Mouse (Mus musculus) forebrain, postnatal 0 days (tissue): ENCODE results near the gene Gimap1. TPM values are rescaled to one million over a fixed set of nuclear protein-coding genes. Genes with fewer than 3 reads are reported as not detected.

Experiments used
- ATAC-seq: fragments of 200-750 bp; cut with Nextera tagmentation; 2 replicates; pipeline ENCODE4 v1.8.0; 2017; ENCODE audit warnings: mild to moderate bottlenecking, moderate library complexity
- DNase-seq: peaks from one replicate; pipeline ENCODE4 v3.0.0-alpha.2; 2015
- H3K27ac ChIP-seq: fragments of 300-500 bp; sonication (generic); 2 replicates; pipeline ENCODE4 v1.5.1; 2014; ENCODE audit warnings: low read depth, mild to moderate bottlenecking, antibody characterized with exemption, low read length, moderate library complexity, mixed read lengths
- H3K27me3 ChIP-seq: fragments of 300-500 bp; sonication (generic); 2 replicates; pipeline ENCODE4 v1.6.1; 2014; ENCODE audit warnings: mild to moderate bottlenecking, low read length, mixed read lengths; ENCODE audit not compliant: insufficient read depth
- H3K36me3 ChIP-seq: fragments of 300-500 bp; sonication (generic); 2 replicates; pipeline ENCODE4 v1.6.1; 2014; ENCODE audit warnings: mild to moderate bottlenecking, moderate library complexity; ENCODE audit not compliant: insufficient read depth
- H3K4me1 ChIP-seq: fragments of 300-500 bp; sonication (generic); 2 replicates; pipeline ENCODE4 v1.6.1; 2014; ENCODE audit warnings: antibody characterized with exemption; ENCODE audit not compliant: insufficient read depth
- H3K4me2 ChIP-seq: fragments of 300-500 bp; sonication (generic); 2 replicates; pipeline ENCODE4 v1.6.1; 2014; ENCODE audit warnings: low read depth, mild to moderate bottlenecking, moderate library complexity
- H3K4me3 ChIP-seq: fragments of 300-500 bp; sonication (generic); 2 replicates; pipeline ENCODE4 v1.5.1; 2014; ENCODE audit warnings: low read depth, low read length, mixed read lengths
- H3K9ac ChIP-seq: fragments of 300-500 bp; sonication (generic); 2 replicates; pipeline ENCODE4 v1.6.1; 2014; ENCODE audit warnings: mild to moderate bottlenecking
- H3K9me3 ChIP-seq: fragments of 300-500 bp; sonication (generic); 2 replicates; pipeline ENCODE4 v1.6.1; 2016; ENCODE audit warnings: low read length
- CTCF ChIP-seq: sonication (generic); IDR thresholded peaks from 2 replicates; pipeline ENCODE4 v1.5.1; 2016; ENCODE audit warnings: antibody characterized with exemption, control low read depth, low read depth
- WGBS: fragments of 180-500 bp; shearing (Covaris S2); extraction: QIAGEN DNeasy Blood & Tissue Kit; methylation state at CpG from one replicate; pipeline ENCODE4 v1.1.7; 2014; 5-methylcytosine and 5-hydroxymethylcytosine counted together
- polyA plus RNA-seq: library from polyadenylated mRNA; unstranded; fragments of >200 nt; fragmentation: Nextera tagmentation; extraction: Ambion mirVana; gene quantifications from 2 replicates; pipeline ENCODE4 v1.2.1, GENCODE M21; 2015
- total RNA-seq: library from RNA; depleted of rRNA; stranded (reverse); fragments of >200 nt; gene quantifications from 2 replicates; pipeline ENCODE4 v1.2.3, GENCODE M21; 2014; rRNA removed

Gimap1 gene
- total and polyA plus RNA-seq, 2 experiments from 2014 or later = 1.3 to 3.8 TPM

DNA sequence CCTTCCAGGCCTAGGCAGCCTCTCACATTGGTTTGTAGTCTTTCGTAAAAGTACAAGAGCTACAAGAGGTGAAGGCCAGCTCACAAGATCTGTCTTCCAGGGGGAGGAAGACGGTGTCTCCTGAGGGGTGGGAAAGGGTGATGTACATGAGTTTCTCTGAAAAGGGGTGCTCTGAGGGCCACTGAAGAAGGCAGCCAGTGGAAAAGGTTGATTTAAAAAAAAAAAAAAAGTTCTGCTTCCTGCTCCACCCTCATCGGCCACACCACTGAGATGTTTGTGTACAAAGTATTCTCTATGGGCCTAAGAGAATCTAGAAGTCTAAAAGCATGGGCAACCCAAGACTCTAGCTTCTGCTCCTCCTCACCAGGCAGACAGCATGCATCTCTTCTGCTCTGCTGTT is 31.8 kb downstream of the Gimap1 start, which contains the start of gene Gimap3:
Gene Gimap3 (minus strand): TSS at position 156 of the 400 bp plus-strand sequence.
- Histone ChIP-seq H3K27me3 (no peaks in the 10 kb centered on the region), H3K36me3 (no peaks in the 10 kb centered on the region), H3K9me3 (no peaks in the 10 kb centered on the region), H3K4me2 (no peak within 1 kb of the TSS), H3K4me1 (no peaks in the 10 kb centered on the region), H3K9ac (no peak within 1 kb of the TSS), H3K4me3 (no peak within 1 kb of the TSS), H3K27ac (no peak within 1 kb of the TSS)
- 87% methylated on average over 3 of the region's 3 CpGs for WGBS
- ATAC-seq (no peak), DNase-seq (no peak)
- TF ChIP-seq CTCF = no peak

DNA sequence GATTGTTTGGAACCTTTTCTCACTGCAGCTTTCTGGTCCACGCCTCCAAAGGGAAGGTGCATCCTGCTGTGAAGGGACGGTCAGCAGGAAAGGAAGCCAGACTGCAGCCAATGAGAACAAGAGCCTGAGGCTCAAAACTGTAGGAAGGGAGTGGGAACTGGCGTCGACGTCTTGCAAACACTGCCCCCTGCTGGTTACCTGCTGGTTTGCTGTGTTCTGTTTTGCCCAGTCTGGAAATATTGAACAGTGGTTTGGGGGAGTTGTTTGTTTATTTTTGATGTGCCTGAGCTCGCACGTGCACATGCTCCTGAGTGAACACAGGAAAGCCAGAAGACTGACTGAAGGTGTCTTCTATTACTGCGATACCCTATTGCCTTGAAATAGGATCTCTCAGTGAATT is 33.2 kb downstream of the Gimap1 start:
- DNase-seq (peak; percentile 76), ATAC-seq (peak; percentile 66)
- Histone ChIP-seq H3K36me3 (no peaks in the 10 kb centered on the region), H3K4me2 (no peak overlapping the region), H3K4me1 (no peaks in the 10 kb centered on the region), H3K9ac (no peak overlapping the region), H3K27me3 (no peaks in the 10 kb centered on the region), H3K9me3 (no peaks in the 10 kb centered on the region), H3K4me3 (no peak overlapping the region), H3K27ac (no peak overlapping the region)
- peak; percentile 87 for TF ChIP-seq CTCF
- 8% methylated on average over 8 of the region's 8 CpGs for WGBS

- Histone ChIP-seq H3K4me3 (no peak overlapping the region), H3K9me3 (no peaks in the 10 kb centered on the region), H3K36me3 (no peaks in the 10 kb centered on the region), H3K4me1 (no peaks in the 10 kb centered on the region), H3K9ac (no peak overlapping the region), H3K4me2 (no peak overlapping the region), H3K27ac (no peak overlapping the region), H3K27me3 (no peaks in the 10 kb centered on the region)
- no peak for TF ChIP-seq CTCF
- 80% methylated on average over 1 of the region's 1 CpGs for WGBS
- no peak for ATAC-seq
- DNase-seq = no peak
Measured at GRCm38 (mm10) chr6:48784406-48784805, 45.6 kb downstream of the Gimap1 start.

DNA sequence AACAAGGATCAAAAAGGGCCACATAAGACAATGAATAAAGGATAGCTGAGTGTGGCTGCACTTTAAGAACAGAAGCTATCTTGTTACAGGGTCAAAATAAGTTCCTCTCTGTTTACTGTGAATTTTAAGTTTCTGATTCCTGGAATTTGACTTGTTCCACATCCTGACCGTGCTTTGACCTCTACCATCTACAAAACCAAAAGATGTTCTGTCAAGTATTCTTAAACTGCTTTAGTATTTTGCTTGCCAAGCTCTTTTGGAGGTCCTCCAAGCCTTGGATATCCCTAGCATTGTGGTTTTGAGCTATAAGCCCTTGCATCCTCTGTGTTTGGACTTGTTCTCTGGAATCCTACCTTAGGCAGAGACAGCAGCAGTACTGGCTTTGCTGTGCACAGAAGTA is 46.3 kb downstream of the Gimap1 start:
- H3K27me3 ChIP-seq = no peaks in the 10 kb centered on the region
- H3K4me1 ChIP-seq = no peaks in the 10 kb centered on the region
- no peak overlapping the region for H3K9ac ChIP-seq
- no peaks in the 10 kb centered on the region for H3K36me3 ChIP-seq
- ATAC-seq (no peak), DNase-seq (no peak)
- 79% methylated on average over 1 of the region's 1 CpGs for WGBS
- no peak overlapping the region for H3K4me2 ChIP-seq
- TF ChIP-seq CTCF = no peak
- H3K9me3 ChIP-seq = no peaks in the 10 kb centered on the region
- H3K4me3 ChIP-seq = no peak overlapping the region
- no peak overlapping the region for H3K27ac ChIP-seq

- no peaks in the 10 kb centered on the region for H3K36me3 ChIP-seq
- no peak overlapping the region for H3K9ac ChIP-seq
- no peak overlapping the region for H3K4me2 ChIP-seq
- H3K27me3 ChIP-seq = no peaks in the 10 kb centered on the region
- H3K27ac ChIP-seq = no peak overlapping the region
- no peak for TF ChIP-seq CTCF
- 75% methylated on average over 2 of the region's 2 CpGs for WGBS
- ATAC-seq (no peak), DNase-seq (no peak)
- H3K4me3 ChIP-seq = no peak overlapping the region
- H3K4me1 ChIP-seq = no peaks in the 10 kb centered on the region
- H3K9me3 ChIP-seq = no peaks in the 10 kb centered on the region
Measured at GRCm38 (mm10) chr6:48785601-48786000, 46.7 kb downstream of the Gimap1 start.

DNA sequence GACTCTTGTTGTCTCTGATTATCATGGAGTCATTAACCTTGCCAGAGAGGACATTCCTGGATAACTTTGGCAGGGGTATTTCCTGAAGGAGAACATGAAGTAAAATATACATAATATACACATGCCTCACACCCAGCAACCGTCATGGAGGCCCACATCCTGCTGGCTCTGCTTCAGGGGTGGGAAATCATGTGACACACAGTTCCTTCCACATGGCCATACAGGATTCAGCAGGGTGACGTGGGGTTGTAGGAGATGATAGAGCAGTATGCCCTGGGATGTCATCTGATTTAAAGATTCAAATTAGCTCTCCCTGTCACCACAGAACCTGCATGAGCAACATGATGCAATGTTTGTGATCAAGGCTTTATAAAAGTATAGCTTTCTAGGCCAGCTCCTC is 49.0 kb downstream of the Gimap1 start:
- Histone ChIP-seq H3K4me1 (no peaks in the 10 kb centered on the region), H3K9ac (no peak overlapping the region), H3K36me3 (no peaks in the 10 kb centered on the region), H3K27ac (no peak overlapping the region), H3K4me2 (no peak overlapping the region), H3K4me3 (no peak overlapping the region), H3K9me3 (no peaks in the 10 kb centered on the region), H3K27me3 (no peaks in the 10 kb centered on the region)
- ATAC-seq = no peak
- no peak for TF ChIP-seq CTCF
- 78% methylated on average over 2 of the region's 2 CpGs for WGBS
- no peak for DNase-seq

Other genes starting within 250 kb of the Gimap1 start
- gene Atp6v0e2, start 201.4 kb upstream of the Gimap1 start, total RNA-seq = 288 and 325 TPM in 2 replicates
- 384 and 414 TPM in 2 replicates for gene Atp6v0e2, start 201.4 kb upstream of the Gimap1 start, polyA plus RNA-seq
- gene Lrrc61, start 184.3 kb upstream of the Gimap1 start, total RNA-seq = 27.5 and 28.7 TPM in 2 replicates
- 16.8 and 20.9 TPM in 2 replicates for gene Lrrc61, start 184.3 kb upstream of the Gimap1 start, polyA plus RNA-seq
- gene Rarres2, start 166.3 kb upstream of the Gimap1 start, total RNA-seq = 8.0 and 9.1 TPM in 2 replicates
- gene Rarres2, start 166.3 kb upstream of the Gimap1 start, polyA plus RNA-seq = 12.0 and 13.1 TPM in 2 replicates
- gene Gm45021, start 149.4 kb upstream of the Gimap1 start, total RNA-seq = 1.2 TPM in 1 of 2 replicates, not detected in the other
- not detected in 2 replicates for gene Gm45021, start 149.4 kb upstream of the Gimap1 start, polyA plus RNA-seq
- gene Repin1, start 145.2 kb upstream of the Gimap1 start, total RNA-seq = 40.7 and 55.0 TPM in 2 replicates
- gene Repin1, start 145.2 kb upstream of the Gimap1 start, polyA plus RNA-seq = 26.4 and 29.3 TPM in 2 replicates
- gene Gm44965, start 145.1 kb upstream of the Gimap1 start, total RNA-seq = not detected in 2 replicates
- gene Gm44965, start 145.1 kb upstream of the Gimap1 start, polyA plus RNA-seq = 1.2 TPM in 1 of 2 replicates, not detected in the other
- gene Zfp775, start 137.0 kb upstream of the Gimap1 start, total RNA-seq = 10.2 and 10.3 TPM in 2 replicates
- gene Zfp775, start 137.0 kb upstream of the Gimap1 start, polyA plus RNA-seq = 8.9 and 11.5 TPM in 2 replicates
- 24.4 and 24.5 TPM in 2 replicates for gene AI854703, start 112.3 kb upstream of the Gimap1 start, total RNA-seq
- 18.5 and 23.8 TPM in 2 replicates for gene AI854703, start 112.3 kb upstream of the Gimap1 start, polyA plus RNA-seq
- gene Gimap8, start 91.8 kb upstream of the Gimap1 start, total RNA-seq = 0.69 and 2.2 TPM in 2 replicates
- gene Gimap8, start 91.8 kb upstream of the Gimap1 start, polyA plus RNA-seq = 0.45 and 0.46 TPM in 2 replicates
- 1.4 and 1.5 TPM in 2 replicates for gene Gimap9, start 62.9 kb upstream of the Gimap1 start, total RNA-seq
- 0.79 and 1.3 TPM in 2 replicates for gene Gimap9, start 62.9 kb upstream of the Gimap1 start, polyA plus RNA-seq
- 0.52 and 2.1 TPM in 2 replicates for gene Gimap4, start 54.5 kb upstream of the Gimap1 start, total RNA-seq
- 0.48 and 0.70 TPM in 2 replicates for gene Gimap4, start 54.5 kb upstream of the Gimap1 start, polyA plus RNA-seq
- 6.5 and 6.6 TPM in 2 replicates for gene Gimap6, start 30.8 kb upstream of the Gimap1 start, total RNA-seq
- 5.8 and 6.5 TPM in 2 replicates for gene Gimap6, start 30.8 kb upstream of the Gimap1 start, polyA plus RNA-seq
- not detected in 2 replicates for gene Gm28053, start 20.4 kb upstream of the Gimap1 start, total RNA-seq
- 0.57 TPM in 1 of 2 replicates, not detected in the other for gene Gm28053, start 20.4 kb upstream of the Gimap1 start, polyA plus RNA-seq
- not detected in 2 replicates for gene Gimap7, start 20.4 kb upstream of the Gimap1 start, total RNA-seq
- gene Gimap7, start 20.4 kb upstream of the Gimap1 start, polyA plus RNA-seq = not detected in 2 replicates
- 0.62 and 1.4 TPM in 2 replicates for gene Gimap5, start 7.1 kb downstream of the Gimap1 start, total RNA-seq
- gene Gimap5, start 7.1 kb downstream of the Gimap1 start, polyA plus RNA-seq = 1.7 and 3.7 TPM in 2 replicates
- gene Gimap3, start 31.8 kb downstream of the Gimap1 start, total RNA-seq = not detected in 2 replicates
- gene Gimap3, start 31.8 kb downstream of the Gimap1 start, polyA plus RNA-seq = not detected in 2 replicates
- 15.4 and 19.7 TPM in 2 replicates for gene Tmem176a, start 101.9 kb downstream of the Gimap1 start, total RNA-seq
- 18.3 and 24.5 TPM in 2 replicates for gene Tmem176a, start 101.9 kb downstream of the Gimap1 start, polyA plus RNA-seq
- gene Tmem176b, start 102.4 kb downstream of the Gimap1 start, total RNA-seq = 36.7 and 47.1 TPM in 2 replicates
- 75.3 and 103 TPM in 2 replicates for gene Tmem176b, start 102.4 kb downstream of the Gimap1 start, polyA plus RNA-seq
- gene Aoc1, start 133.8 kb downstream of the Gimap1 start, total RNA-seq = 1.6 TPM in 1 of 2 replicates, not detected in the other
- 0.20 TPM in 1 of 2 replicates, not detected in the other for gene Aoc1, start 133.8 kb downstream of the Gimap1 start, polyA plus RNA-seq
- not detected in 2 replicates for gene 1600015I10Rik, start 190.8 kb downstream of the Gimap1 start, total RNA-seq
- not detected in 2 replicates for gene 1600015I10Rik, start 190.8 kb downstream of the Gimap1 start, polyA plus RNA-seq
- not detected in 2 replicates for gene Doxl2, start 235.9 kb downstream of the Gimap1 start, total RNA-seq
- gene Doxl2, start 235.9 kb downstream of the Gimap1 start, polyA plus RNA-seq = not detected in 2 replicates
- not detected in 2 replicates for gene Svs1, start 247.8 kb downstream of the Gimap1 start, total RNA-seq
- not detected in 2 replicates for gene Svs1, start 247.8 kb downstream of the Gimap1 start, polyA plus RNA-seq